21 mouse cellular contexts compared by ENCODE assay signal in the genomic region with DNA sequence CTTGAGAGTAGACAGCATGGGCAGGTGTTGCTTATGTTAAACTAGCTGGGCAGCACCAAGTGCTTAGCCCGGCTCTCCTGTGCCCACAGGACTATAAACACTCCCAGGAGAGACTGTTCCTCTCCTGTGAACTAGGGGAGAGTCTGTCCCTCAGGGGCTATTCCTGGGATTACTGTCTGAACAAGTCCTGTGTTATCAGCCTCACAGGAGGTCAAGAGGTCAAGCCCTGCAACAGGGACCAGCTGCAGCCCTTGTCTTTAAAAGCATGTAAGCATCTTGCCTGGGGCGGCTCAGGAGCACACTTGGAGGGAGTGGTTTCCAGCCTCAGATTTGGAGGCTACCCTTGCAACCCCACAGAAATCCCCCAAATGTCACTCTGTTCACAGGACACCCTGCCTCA. TPM values are rescaled to one million over a fixed set of nuclear protein-coding genes. Genes with fewer than 3 reads are reported as not detected.
A peak's percentile ranks its signal among the peaks of the same experiment; 100 is the strongest.
DNase-seq lines count a peak whose midpoint lies in the region; ATAC-seq lines count a peak whose summit lies in the region.
"Had no signal": no experiment of that assay in that cellular context is flagged by ENCODE, and none has a peak within 500 bp of the region (broad histone marks: within the 10 kb centered on the region; RNA-seq: fewer than 3 reads in every experiment).

No protein-coding gene starts in this region.

- peak overlapping the region; percentile 48; the same call in 1 of the 2 replicates for H3K27ac ChIP-seq in forebrain, embryonic 10.5 days
- no peak overlapping the region for H3K27ac ChIP-seq in forebrain, embryonic 12.5 days
- no peak overlapping the region for H3K27ac ChIP-seq in limb, embryonic 11.5 days (replicated peaks; ENCODE audit: low read depth, low read length)
- H3K27ac ChIP-seq in limb, embryonic 10.5 days, result no peak overlapping the region
- 0 out of 2 replicates have a peak overlapping the region, but pooled peaks have one; percentile 23 for H3K27ac ChIP-seq in brown adipose tissue, adult 24 weeks (replicated peaks; ENCODE audit: low read depth, low read length)
- H3K27ac ChIP-seq: forebrain, embryonic 13.5 days; heart, embryonic 13.5 days had no signal

- 2% methylated on average over 2 of the region's 2 CpGs for WGBS in forebrain, embryonic 10.5 days
- 20% methylated on average over 2 of the region's 2 CpGs for WGBS in forebrain, embryonic 12.5 days
- 3% methylated on average over 2 of the region's 2 CpGs for WGBS in limb, embryonic 11.5 days
- 4% methylated on average over 2 of the region's 2 CpGs for WGBS in limb, embryonic 10.5 days

- peak; percentile 43 for DNase-seq in forebrain, embryonic 10.5 days (ENCODE audit: extremely low spot score, low spot score)
- peak; percentile 48 for DNase-seq in limb, embryonic 11.5 days (ENCODE audit: low spot score)
- DNase-seq in limb, embryonic 10.5 days (ENCODE audit: low spot score), result no peak
- peak; percentile 68 for DNase-seq in mesoderm, embryonic 11.5 days (ENCODE audit: low read depth, low spot score)
- no peak for DNase-seq in lung, postnatal 25 days (ENCODE audit: low spot score)
- no peak for DNase-seq in B cell, adult 2 months
- DNase-seq: adrenal gland, adult 2 months; cerebellum, adult 9-10 months; heart, postnatal 36 days; kidney, adult 18-20 months; kidney, postnatal 10 days; layer of hippocampus, postnatal 36 days; liver; thymus, postnatal 25 days had no signal

- H3K4me1 ChIP-seq in forebrain, embryonic 10.5 days, result peaks cover 70% of the 10 kb centered on the region
- H3K4me1 ChIP-seq in forebrain, embryonic 12.5 days, result peaks cover 52% of the 10 kb centered on the region
- peaks cover 9% of the 10 kb centered on the region for H3K4me1 ChIP-seq in limb, embryonic 11.5 days (ENCODE audit: control insufficient read depth, insufficient read depth, low read length)
- peaks cover 58% of the 10 kb centered on the region for H3K4me1 ChIP-seq in limb, embryonic 10.5 days
- no peaks in the 10 kb centered on the region for H3K4me1 ChIP-seq in brown adipose tissue, adult 24 weeks (ENCODE audit: control insufficient read depth, insufficient read depth, insufficient read length, low read length)

- peaks cover 47% of the 10 kb centered on the region for H3K27me3 ChIP-seq in forebrain, embryonic 10.5 days (ENCODE audit: poor library complexity, severe bottlenecking)
- peaks cover 12% of the 10 kb centered on the region for H3K27me3 ChIP-seq in forebrain, embryonic 12.5 days
- H3K27me3 ChIP-seq in limb, embryonic 11.5 days (ENCODE audit: control insufficient read depth, insufficient read depth, low read length), result no peaks in the 10 kb centered on the region
- 0 out of 2 replicates have a peak, but pooled peaks cover 6% of the 10 kb centered on the region for H3K27me3 ChIP-seq in limb, embryonic 10.5 days (ENCODE audit: low read depth, poor library complexity, severe bottlenecking)

- no peak overlapping the region for H3K4me2 ChIP-seq in forebrain, embryonic 12.5 days
- no peak overlapping the region for H3K4me2 ChIP-seq in limb, embryonic 11.5 days (ENCODE audit: low read depth, severe bottlenecking)
- H3K4me2 ChIP-seq: forebrain, embryonic 13.5 days; heart, embryonic 13.5 days had no signal

- no peaks in the 10 kb centered on the region for H3K36me3 ChIP-seq in forebrain, embryonic 10.5 days (replicated peaks)
- H3K36me3 ChIP-seq in forebrain, embryonic 12.5 days (replicated peaks), result no peaks in the 10 kb centered on the region
- no peaks in the 10 kb centered on the region for H3K36me3 ChIP-seq in limb, embryonic 11.5 days (ENCODE audit: control insufficient read depth, insufficient read depth, low read length)
- no peaks in the 10 kb centered on the region for H3K36me3 ChIP-seq in limb, embryonic 10.5 days
- H3K36me3 ChIP-seq: heart, embryonic 13.5 days had no signal

- no peak overlapping the region for H3K9ac ChIP-seq in forebrain, embryonic 12.5 days
- H3K9ac ChIP-seq in limb, embryonic 11.5 days (ENCODE audit: low read length), result no peak overlapping the region
- H3K9ac ChIP-seq: forebrain, embryonic 13.5 days; heart, embryonic 13.5 days had no signal

- ATAC-seq in forebrain, embryonic 12.5 days (ENCODE audit: low FRiP score), result no peak
- no peak for ATAC-seq in limb, embryonic 11.5 days (ENCODE audit: insufficient number of reproducible peaks, low FRiP score, low TSS enrichment, low read depth)
- ATAC-seq: CD4-positive, CD25-positive, alpha-beta regulatory T cell, adult 4 months; forebrain, embryonic 13.5 days; lung, postnatal 0 days had no signal

- H3K9me3 ChIP-seq in forebrain, embryonic 10.5 days, result no peaks in the 10 kb centered on the region
- no peaks in the 10 kb centered on the region for H3K9me3 ChIP-seq in forebrain, embryonic 12.5 days
- no peaks in the 10 kb centered on the region for H3K9me3 ChIP-seq in limb, embryonic 11.5 days (ENCODE audit: control insufficient read depth, low read length)
- no peaks in the 10 kb centered on the region for H3K9me3 ChIP-seq in limb, embryonic 10.5 days (replicated peaks)
- H3K9me3 ChIP-seq: forebrain, embryonic 13.5 days; heart, embryonic 13.5 days; megakaryocyte, embryonic 14.5 days had no signal

- H3K4me3 ChIP-seq in forebrain, embryonic 10.5 days, result no peak overlapping the region
- H3K4me3 ChIP-seq in forebrain, embryonic 12.5 days (replicated peaks), result no peak overlapping the region
- H3K4me3 ChIP-seq in limb, embryonic 11.5 days (ENCODE audit: low read depth, low read length), result no peak overlapping the region
- H3K4me3 ChIP-seq in limb, embryonic 10.5 days, result no peak overlapping the region
- no peak overlapping the region for H3K4me3 ChIP-seq in brown adipose tissue, adult 24 weeks (ENCODE audit: insufficient read depth, low read depth, low read length)
- H3K4me3 ChIP-seq: forebrain, embryonic 13.5 days; heart, embryonic 13.5 days; megakaryocyte, embryonic 14.5 days had no signal

RNA-seq across cellular contexts. Expression of gene Zbtb34, which starts 7.3 kb away (rescaled TPM):
- 6.6 and 7.6 TPM in 2 replicates for polyA plus RNA-seq in forebrain, embryonic 10.5 days (2016; fragmentation: Nextera tagmentation; extraction: Ambion mirVana)
- 10.4 and 12.4 TPM in 2 replicates for polyA plus RNA-seq in forebrain, embryonic 12.5 days (2016; fragmentation: Nextera tagmentation; extraction: Ambion mirVana)
- 7.7 and 9.8 TPM in 2 replicates for polyA plus RNA-seq in limb, embryonic 11.5 days (2014; fragmentation: Nextera tagmentation; extraction: Ambion mirVana)
- 7.1 and 8.6 TPM in 2 replicates for polyA plus RNA-seq in limb, embryonic 10.5 days (2016; fragmentation: Nextera tagmentation; extraction: Ambion mirVana)
- polyA plus RNA-seq in brown adipose tissue, adult 24 weeks (2012; ENCODE audit: insufficient read depth, insufficient read length, missing spikeins), result 2.9 and 3.8 TPM in 2 replicates

RNA-seq across cellular contexts. Expression of gene Zbtb43, which starts 30.0 kb away (rescaled TPM):
- polyA plus RNA-seq in forebrain, embryonic 10.5 days (2016; fragmentation: Nextera tagmentation; extraction: Ambion mirVana), result 19.8 and 19.9 TPM in 2 replicates
- polyA plus RNA-seq in forebrain, embryonic 12.5 days (2016; fragmentation: Nextera tagmentation; extraction: Ambion mirVana), result 28.2 and 30.2 TPM in 2 replicates
- 18.4 and 21.9 TPM in 2 replicates for polyA plus RNA-seq in limb, embryonic 11.5 days (2014; fragmentation: Nextera tagmentation; extraction: Ambion mirVana)
- 19.3 and 19.9 TPM in 2 replicates for polyA plus RNA-seq in limb, embryonic 10.5 days (2016; fragmentation: Nextera tagmentation; extraction: Ambion mirVana)
- polyA plus RNA-seq in brown adipose tissue, adult 24 weeks (2012; ENCODE audit: insufficient read depth, insufficient read length, missing spikeins), result 11.2 and 11.4 TPM in 2 replicates

Comparison
In these comparisons a context has a peak if more than half of its experiments do, and no peak if none do; other contexts are left out.
1. DNase-seq: peak in forebrain, embryonic 10.5 days (single experiment), limb, embryonic 11.5 days (single experiment) and mesoderm, embryonic 11.5 days (single experiment); none in limb, embryonic 10.5 days (single experiment), lung, postnatal 25 days (single experiment) and B cell, adult 2 months (0 of 2).
2. H3K27ac ChIP-seq: peak in forebrain, embryonic 10.5 days (single experiment) and brown adipose tissue, adult 24 weeks (single experiment); none in forebrain, embryonic 12.5 days (single experiment), limb, embryonic 11.5 days (single experiment) and limb, embryonic 10.5 days (single experiment).